Mouse (Mus musculus): ENCODE data around the gene Lrp5.

Lrp5 gene

GRCm38 (mm10) chr19:3686215-3686894 is at the start of gene Lrp5:
TSS of gene Lrp5 (minus strand) at chr19:3686564.
- in situ Hi-C loops (cut with MboI, MseI): no loop called here

GRCm38 (mm10) chr19:3736001-3736400 is 49.6 kb upstream of the Lrp5 start:
- in situ Hi-C loops (cut with MboI, MseI): no loop called here

GRCm38 (mm10) chr19:3730781-3731646 is 44.6 kb upstream of the Lrp5 start:
- in situ Hi-C loops (cut with MboI, MseI): no loop called here

GRCm38 (mm10) chr19:3728901-3729300 is 42.5 kb upstream of the Lrp5 start:
- in situ Hi-C loops (cut with MboI, MseI): no loop called here

- in situ Hi-C loops (cut with MboI, MseI): no loop called here
Measured at GRCm38 (mm10) chr19:3724779-3725178, 38.4 kb upstream of the Lrp5 start.

- in situ Hi-C loops (cut with MboI, MseI): no loop called here
Measured at GRCm38 (mm10) chr19:3723904-3724303, 37.5 kb upstream of the Lrp5 start.

GRCm38 (mm10) chr19:3723170-3723569 is 36.8 kb upstream of the Lrp5 start:
- in situ Hi-C loops (cut with MboI, MseI): no loop called here

GRCm38 (mm10) chr19:3719362-3719891 is 33.1 kb upstream of the Lrp5 start:
- in situ Hi-C loops (cut with MboI, MseI): loop anchor here (5.0 kb wide), 1 partner anchor 97 kb away; no protein-coding TSS in a partner anchor

GRCm38 (mm10) chr19:3718481-3719361 is 32.4 kb upstream of the Lrp5 start:
- in situ Hi-C loops (cut with MboI, MseI): loop anchor here (5.0 kb wide), 1 partner anchor 96 kb away; no protein-coding TSS in a partner anchor

GRCm38 (mm10) chr19:3714381-3714780 is 28.0 kb upstream of the Lrp5 start:
- in situ Hi-C loops (cut with MboI, MseI): no loop called here

- in situ Hi-C loops (cut with MboI, MseI): no loop called here
Measured at GRCm38 (mm10) chr19:3710436-3710835, 24.1 kb upstream of the Lrp5 start.

- in situ Hi-C loops (cut with MboI, MseI): no loop called here
Measured at GRCm38 (mm10) chr19:3709013-3709787, 22.8 kb upstream of the Lrp5 start.

GRCm38 (mm10) chr19:3708078-3709012 is 22.0 kb upstream of the Lrp5 start, which contains the start of gene 1810055G02Rik:
TSS of gene 1810055G02Rik (plus strand) at chr19:3708293.
- in situ Hi-C loops (cut with MboI, MseI): no loop called here

- in situ Hi-C loops (cut with MboI, MseI): no loop called here
Measured at GRCm38 (mm10) chr19:3707553-3707952, 21.2 kb upstream of the Lrp5 start.

- in situ Hi-C loops (cut with MboI, MseI): no loop called here
Measured at GRCm38 (mm10) chr19:3706258-3706657, 19.9 kb upstream of the Lrp5 start.

- in situ Hi-C loops (cut with MboI, MseI): no loop called here
Measured at GRCm38 (mm10) chr19:3702460-3702859, 16.1 kb upstream of the Lrp5 start.

- in situ Hi-C loops (cut with MboI, MseI): no loop called here
Measured at GRCm38 (mm10) chr19:3699508-3700438, 13.4 kb upstream of the Lrp5 start.

GRCm38 (mm10) chr19:3698035-3698434 is 11.7 kb upstream of the Lrp5 start:
- in situ Hi-C loops (cut with MboI, MseI): no loop called here
